ENCODE assay signal across 8 mouse cellular contexts in the genomic region with DNA sequence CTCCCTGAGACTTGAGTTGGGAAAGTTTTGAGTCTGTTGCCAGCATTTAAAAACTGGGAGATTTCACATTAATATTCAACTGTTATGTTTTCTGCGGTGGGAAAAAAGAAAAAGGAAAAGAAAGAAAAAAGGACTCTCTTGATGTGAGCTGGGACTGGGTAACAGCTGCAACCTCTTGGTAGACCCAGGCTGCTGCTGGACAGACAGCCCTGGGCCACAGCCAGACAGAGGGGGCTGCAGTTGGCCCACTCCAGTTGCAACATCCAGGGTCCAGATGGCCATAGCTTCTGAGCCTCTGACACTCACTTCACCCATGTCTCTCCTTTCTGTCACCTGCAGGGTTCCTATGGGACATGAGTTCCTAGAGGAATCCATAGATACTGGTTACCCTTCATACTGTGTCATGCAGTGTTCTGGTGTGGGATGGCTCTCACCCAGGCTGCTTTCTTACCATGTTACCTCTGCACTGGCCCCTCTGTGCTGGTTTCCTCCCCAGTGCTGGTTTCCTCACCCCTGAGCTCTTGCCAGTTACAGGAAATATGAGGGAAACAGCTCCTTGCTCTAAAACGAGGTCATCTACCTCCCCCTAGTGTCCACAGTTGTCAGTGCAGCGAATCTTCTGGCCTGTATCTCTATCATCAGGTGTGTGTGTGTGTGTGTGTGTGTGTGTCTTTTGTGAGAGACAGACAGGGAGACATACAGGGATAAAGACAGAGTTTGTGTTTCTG. TPM values are rescaled to one million over a fixed set of nuclear protein-coding genes. Genes with fewer than 3 reads are reported as not detected.
A peak's percentile ranks its signal among the peaks of the same experiment; 100 is the strongest.
DNase-seq lines count a peak whose midpoint lies in the region; ATAC-seq and TF ChIP-seq lines count a peak whose summit lies in the region.

No protein-coding gene starts in this region.

- WGBS in heart, embryonic 15.5 days: 12% methylated on average over 3 of the region's 3 CpGs
- 19% methylated on average over 3 of the region's 3 CpGs for WGBS in liver, embryonic 12.5 days (ENCODE audit: insufficient replicate concordance)
- 10% methylated on average over 3 of the region's 3 CpGs for WGBS in stomach, postnatal 0 days

- peak overlapping the region; percentile 52; the same call in 1 of the 2 replicates for H3K27ac ChIP-seq in heart, embryonic 15.5 days
- peak overlapping the region; percentile 63 for H3K27ac ChIP-seq in liver, embryonic 12.5 days
- no peak overlapping the region for H3K27ac ChIP-seq in stomach, postnatal 0 days (replicated peaks)

- no peaks in the 10 kb centered on the region for H3K9me3 ChIP-seq in heart, embryonic 15.5 days (replicated peaks)
- no peaks in the 10 kb centered on the region for H3K9me3 ChIP-seq in liver, embryonic 12.5 days (replicated peaks)
- H3K9me3 ChIP-seq in stomach, postnatal 0 days (ENCODE audit: control insufficient read depth, low read length): no peaks in the 10 kb centered on the region

- H3K4me1 ChIP-seq in heart, embryonic 15.5 days (replicated peaks): peaks cover 20% of the 10 kb centered on the region
- H3K4me1 ChIP-seq in liver, embryonic 12.5 days: peaks cover 40% of the 10 kb centered on the region
- H3K4me1 ChIP-seq in stomach, postnatal 0 days (replicated peaks; ENCODE audit: control insufficient read depth, insufficient read depth): 0 out of 2 replicates have a peak, but pooled peaks cover 5% of the 10 kb centered on the region

- H3K9ac ChIP-seq in heart, embryonic 15.5 days: no peak overlapping the region
- H3K9ac ChIP-seq in liver, embryonic 12.5 days: no peak overlapping the region
- H3K9ac ChIP-seq in stomach, postnatal 0 days (ENCODE audit: low read length): no peak overlapping the region

- peaks cover 18% of the 10 kb centered on the region for H3K27me3 ChIP-seq in heart, embryonic 15.5 days
- H3K27me3 ChIP-seq in liver, embryonic 12.5 days (replicated peaks): peaks cover 32% of the 10 kb centered on the region
- H3K27me3 ChIP-seq in stomach, postnatal 0 days (ENCODE audit: control insufficient read depth, insufficient read depth, low read length): no peaks in the 10 kb centered on the region

- TF ChIP-seq EP300 in stomach, postnatal 0 days (optimal IDR thresholded peaks at IDR 0.05): no peak

- peak overlapping the region; percentile 82 for H3K4me2 ChIP-seq in heart, embryonic 15.5 days
- H3K4me2 ChIP-seq in liver, embryonic 12.5 days: peak overlapping the region; percentile 87
- H3K4me2 ChIP-seq in stomach, postnatal 0 days (replicated peaks; ENCODE audit: low read depth): peak overlapping the region; percentile 67; the same call in 1 of the 2 replicates

- peak overlapping the region; percentile 47 for H3K4me3 ChIP-seq in heart, embryonic 15.5 days
- H3K4me3 ChIP-seq in liver, embryonic 12.5 days: peak overlapping the region; percentile 56
- no peak overlapping the region for H3K4me3 ChIP-seq in stomach, postnatal 0 days (ENCODE audit: low read depth, low read length)

- TF ChIP-seq CTCF in stomach, postnatal 0 days (IDR thresholded peaks at IDR 0.05; ENCODE audit: low read depth): peak; percentile 98

- no peaks in the 10 kb centered on the region for H3K36me3 ChIP-seq in heart, embryonic 15.5 days
- no peaks in the 10 kb centered on the region for H3K36me3 ChIP-seq in liver, embryonic 12.5 days
- H3K36me3 ChIP-seq in stomach, postnatal 0 days (ENCODE audit: control insufficient read depth, insufficient read depth, low read length): no peaks in the 10 kb centered on the region

- no peak; the same call in 1 of the 2 replicates for ATAC-seq in heart, embryonic 15.5 days (replicated peaks; ENCODE audit: insufficient number of reproducible peaks, insufficient read depth, low FRiP score, low read depth)
- ATAC-seq in liver, embryonic 12.5 days: peak; percentile 14
- ATAC-seq in stomach, postnatal 0 days (ENCODE audit: low FRiP score, low TSS enrichment): peak; percentile 48

- peak; percentile 93 for DNase-seq in CD4-positive, CD25-positive, alpha-beta regulatory T cell, adult 2 months (ENCODE audit: low read depth, low spot score)
- peak; percentile 83 for DNase-seq in c-Kit-negative CD71-positive TER-119-positive erythroid progenitor cells, embryonic 14.5 days (ENCODE audit: low read depth, low spot score)
- peak; percentile 62 for DNase-seq in fibroblast of lung, adult 2 months (ENCODE audit: low read depth)
- DNase-seq in kidney, postnatal 14 days: peak; percentile 87
- DNase-seq in natural killer cell, adult 2 months (ENCODE audit: low spot score in 2 of 2): peak; percentile 84 to 86
- DNase-seq in stomach, postnatal 0 days (ENCODE audit: low spot score): peak; percentile 83

RNA-seq across cellular contexts. Expression of a gene that starts 8.1 kb away (rescaled TPM):
- polyA plus RNA-seq in heart, embryonic 15.5 days (2015; fragmentation: Nextera tagmentation; extraction: Ambion mirVana): 24.4 and 59.4 TPM in 2 replicates
- polyA plus RNA-seq in liver, embryonic 12.5 days (2016; fragmentation: Nextera tagmentation; extraction: Ambion mirVana): 46.2 and 49.4 TPM in 2 replicates
- polyA plus RNA-seq in stomach, postnatal 0 days (2015; fragmentation: Nextera tagmentation; extraction: Ambion mirVana): 93.5 and 105 TPM in 2 replicates
